Mouse (Mus musculus) brain, adult 2 months (tissue): ENCODE measurements at regions not wholly inside any gene's neighbourhood (a gene's known extent, or its start where the extent isn't known, plus 50 kb on each side); places are given as distances from the start of the nearest gene placed in this dataset.

Experiments used
- DNase-seq: peaks from one replicate; pipeline ENCODE4 v3.0.0; 2011; ENCODE audit warnings: low read depth, low spot score

DNA sequence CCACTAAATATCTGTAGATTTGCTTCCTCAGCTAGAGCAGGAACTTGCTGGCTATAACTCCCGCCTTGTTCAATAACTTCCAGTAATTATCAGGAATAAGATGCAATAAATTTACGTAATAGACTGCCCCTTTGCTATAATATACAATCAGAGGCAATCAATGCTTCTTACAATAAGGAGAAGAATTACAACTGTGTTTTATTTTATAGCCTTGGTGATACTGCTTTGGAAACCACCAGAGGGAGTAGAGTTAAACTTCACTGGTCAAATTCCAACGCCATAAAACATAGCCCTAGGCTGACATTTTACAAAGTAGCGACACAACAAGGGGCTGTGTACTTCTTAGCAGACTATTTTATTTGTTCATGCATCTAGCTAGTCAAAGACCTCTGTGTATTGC is 95.7 kb downstream of the Tex13c1 start:
- DNase-seq: no peak

DNA sequence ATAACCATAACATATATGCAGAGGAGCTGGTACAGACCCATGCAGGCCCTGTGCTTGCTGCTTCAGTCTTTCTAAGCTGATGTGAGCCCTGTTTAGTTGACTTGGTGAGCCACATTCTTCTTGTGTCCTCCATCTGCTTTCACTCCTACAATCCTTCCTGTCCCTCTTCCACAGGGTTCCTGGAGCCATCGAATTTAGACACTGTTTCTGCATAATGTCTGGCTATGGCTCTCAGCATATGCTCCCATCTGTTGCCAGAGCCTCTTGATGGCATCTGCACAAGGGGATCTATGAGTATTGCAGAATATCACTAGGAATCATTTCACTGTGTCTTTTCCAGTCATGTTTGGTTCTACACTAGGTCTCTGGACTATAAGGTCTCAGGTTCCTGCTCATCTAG is 145.9 kb downstream of the Tex13c1 start:
- peak; percentile 54 for DNase-seq

DNA sequence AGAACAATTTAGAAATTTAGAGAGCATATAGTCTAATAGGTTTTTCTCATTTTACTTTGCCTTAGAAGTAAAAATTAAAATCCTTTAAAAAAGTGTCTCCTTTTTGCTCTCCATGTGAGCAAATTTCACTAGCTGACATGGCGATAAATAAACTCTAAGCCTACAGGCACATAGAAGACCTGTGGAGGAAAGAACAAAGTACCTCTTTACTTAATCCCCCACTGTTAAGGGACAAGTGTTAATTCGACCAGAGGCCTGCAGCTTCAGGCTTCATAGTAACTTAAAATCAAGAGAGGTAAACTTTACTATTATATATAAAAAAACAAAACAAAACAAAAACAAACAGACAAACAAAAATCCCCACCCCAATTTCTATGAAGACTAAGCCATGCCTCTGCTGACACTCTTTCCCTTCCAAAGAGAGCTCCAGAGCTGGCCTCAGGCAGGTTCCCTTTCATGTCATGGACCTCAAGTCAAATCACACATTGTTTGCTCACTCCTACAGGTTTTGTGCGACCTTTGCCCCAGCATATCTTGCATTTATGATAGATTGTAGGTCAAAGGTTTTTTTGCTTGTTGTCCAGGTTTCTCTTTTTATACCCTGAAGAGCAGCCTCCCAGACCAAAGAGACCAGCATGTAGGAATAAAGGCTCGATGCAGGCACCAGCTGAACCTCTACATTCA is 149.0 kb downstream of the Tex13c1 start:
- no peak for DNase-seq
